Mouse (Mus musculus): ENCODE data around the gene Mmrn1.
"Not testable (repeated sequence)": the region's sequence is repeated elsewhere in the genome, so short reads cannot be mapped to it uniquely, and the experiment has no call there.

Gene Mmrn1

DNA sequence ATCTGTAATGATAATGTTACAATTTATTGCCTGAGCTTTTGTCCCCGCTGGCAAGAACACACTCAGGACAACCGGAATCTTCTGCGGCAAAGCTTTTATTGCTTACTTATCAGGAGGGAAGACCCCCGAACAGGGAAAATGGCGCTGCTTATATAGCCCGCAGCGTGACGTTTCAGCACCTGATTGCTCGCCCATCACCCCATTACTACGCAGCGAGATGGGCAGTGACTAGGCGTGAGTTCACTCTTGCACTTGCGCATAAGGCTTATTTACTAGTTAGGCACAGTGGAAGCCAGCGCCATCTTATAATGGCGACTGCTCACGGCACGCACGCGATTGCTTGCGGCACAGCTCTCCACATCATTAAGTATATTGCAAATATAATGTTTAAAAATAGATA, at the start of gene Mmrn1:
Gene Mmrn1, plus strand, starts transcription at position 301 of the 400 bp plus-strand sequence.
- not testable (repeated sequence) for DNase-seq (ENCODE audit: low spot score)

DNA sequence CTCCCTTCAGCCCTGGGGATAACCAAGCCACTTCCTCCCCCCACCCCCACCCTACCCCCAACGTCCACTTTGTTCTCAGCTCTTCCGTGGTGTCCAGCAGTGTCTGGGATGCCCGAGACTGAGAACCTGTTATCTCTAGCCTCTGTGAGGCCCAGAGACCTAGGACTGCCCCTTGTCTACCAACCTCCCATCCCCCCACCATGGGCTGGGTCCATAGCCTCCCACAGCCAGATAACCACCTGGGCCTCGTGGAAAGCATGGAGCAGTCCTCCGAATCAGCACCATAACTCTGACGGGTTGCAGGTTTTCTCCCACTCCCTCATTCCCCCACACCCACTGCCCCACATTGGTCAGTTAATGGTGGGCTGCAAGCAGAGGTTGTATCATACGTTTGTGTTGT, 44.4 kb upstream of the Mmrn1 start:
- DNase-seq (ENCODE audit: low spot score) = no peak

DNA sequence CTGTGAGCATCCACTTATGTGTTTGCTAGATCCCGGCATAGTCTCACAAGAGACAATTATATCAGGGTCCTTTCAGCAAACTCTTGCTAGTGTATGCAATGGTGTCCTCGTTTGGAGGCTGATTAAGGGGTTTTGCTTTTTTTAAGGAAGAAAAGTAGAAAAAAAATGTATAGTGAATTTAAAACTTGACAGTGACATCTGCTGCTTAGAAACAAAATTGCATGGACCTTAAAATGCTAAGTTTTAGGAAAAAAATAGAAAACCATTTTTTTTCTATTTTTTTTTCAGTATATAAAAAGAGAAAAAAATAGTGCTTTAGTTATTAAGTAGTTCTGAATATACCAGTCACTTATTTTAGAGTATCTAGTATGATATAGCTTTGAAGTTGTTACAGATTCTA, 43.2 kb upstream of the Mmrn1 start:
- DNase-seq (ENCODE audit: low spot score) = no peak

DNA sequence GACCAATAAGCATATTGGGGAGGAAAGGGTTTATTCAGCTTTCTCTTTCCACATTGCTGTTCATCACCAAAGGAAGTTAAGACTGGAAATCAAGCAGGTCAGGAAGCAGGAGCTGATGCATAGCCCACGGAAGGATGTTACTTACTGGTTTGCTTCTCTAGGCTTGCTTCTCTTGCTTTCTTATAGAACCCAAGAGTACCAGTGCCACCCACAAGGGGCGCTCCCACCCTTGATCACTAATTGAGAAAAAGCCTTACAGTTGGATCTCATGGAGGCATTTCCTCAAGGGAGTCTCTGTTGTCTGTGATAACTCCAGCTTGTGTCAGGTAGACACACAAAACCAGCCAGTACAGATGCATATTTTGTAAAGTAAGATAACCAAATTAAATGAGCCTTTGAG, 17.5 kb upstream of the Mmrn1 start:
- DNase-seq (ENCODE audit: low spot score) = no peak

DNA sequence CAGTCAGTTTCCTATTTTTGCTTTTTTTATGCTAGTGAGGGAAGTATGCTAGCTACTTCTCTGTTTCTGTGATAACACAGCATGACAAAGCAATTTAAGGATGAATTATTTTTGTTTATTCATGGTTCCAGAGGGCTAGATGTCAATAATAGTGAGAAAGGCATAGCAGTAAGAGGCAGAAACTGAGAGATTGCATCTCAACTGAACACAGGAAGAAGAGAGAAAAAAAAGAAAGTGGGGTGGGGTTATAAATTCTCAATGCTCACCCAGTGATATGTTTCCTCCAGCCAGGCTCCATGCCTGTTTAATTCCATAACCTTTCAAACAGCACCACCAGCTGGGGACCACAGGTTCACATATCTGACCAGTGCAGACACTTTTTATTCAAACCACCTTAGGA, 6.6 kb downstream of the Mmrn1 start:
- DNase-seq (ENCODE audit: low spot score) = peak; percentile 66

DNA sequence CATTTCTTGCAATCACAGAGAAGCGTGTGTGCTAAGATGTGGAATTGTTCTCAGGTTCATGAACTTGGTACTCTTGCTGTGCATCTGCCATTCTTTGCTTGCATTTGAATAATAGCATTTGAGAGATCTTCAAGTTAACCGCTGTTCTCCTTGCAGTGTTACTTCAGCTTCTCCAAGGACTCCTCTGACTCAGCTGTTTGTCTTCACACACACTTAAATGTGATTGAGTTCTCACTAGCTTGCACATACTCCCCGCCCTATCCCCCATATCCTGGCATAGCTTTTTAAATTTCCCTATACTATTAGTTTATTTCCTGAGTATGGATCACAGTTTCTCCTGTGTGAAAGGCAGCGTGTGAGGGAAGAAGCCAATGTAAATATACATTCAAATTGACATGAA, 10.1 kb downstream of the Mmrn1 start:
- peak; percentile 56 for DNase-seq (ENCODE audit: low spot score)

DNA sequence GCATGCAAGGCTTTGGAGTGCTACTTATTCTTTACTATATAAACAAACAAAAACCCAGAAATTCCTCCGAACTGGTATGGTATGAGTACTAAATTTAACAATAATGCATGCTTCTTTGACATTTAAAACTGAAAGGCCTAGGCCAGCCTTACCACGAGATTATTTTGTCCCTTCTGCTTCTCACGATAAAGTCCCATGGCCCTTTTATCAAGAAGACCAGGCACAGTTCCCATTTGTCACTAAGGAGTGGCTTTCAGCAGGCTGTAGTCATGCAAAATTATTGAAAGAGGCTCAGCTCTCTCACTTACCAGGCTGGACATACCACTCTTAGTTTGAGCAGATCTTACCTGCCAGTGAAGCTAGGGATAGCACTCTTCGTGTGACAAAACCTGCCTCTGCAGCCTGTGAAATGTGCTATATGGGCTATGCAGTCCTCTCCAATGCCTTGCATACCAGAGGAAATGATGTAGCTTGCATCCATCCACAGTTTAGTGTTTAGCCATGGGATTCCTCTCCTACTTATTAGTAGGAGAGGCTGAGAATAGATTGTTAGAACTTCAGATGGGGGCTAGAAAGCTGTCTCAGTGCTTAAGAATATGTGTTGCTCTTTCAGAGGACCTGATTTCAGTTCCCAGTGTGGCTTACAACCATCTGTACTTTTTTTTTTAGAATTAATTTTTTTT, 10.8 kb downstream of the Mmrn1 start:
- peak; percentile 95 for DNase-seq (ENCODE audit: low spot score)

DNA sequence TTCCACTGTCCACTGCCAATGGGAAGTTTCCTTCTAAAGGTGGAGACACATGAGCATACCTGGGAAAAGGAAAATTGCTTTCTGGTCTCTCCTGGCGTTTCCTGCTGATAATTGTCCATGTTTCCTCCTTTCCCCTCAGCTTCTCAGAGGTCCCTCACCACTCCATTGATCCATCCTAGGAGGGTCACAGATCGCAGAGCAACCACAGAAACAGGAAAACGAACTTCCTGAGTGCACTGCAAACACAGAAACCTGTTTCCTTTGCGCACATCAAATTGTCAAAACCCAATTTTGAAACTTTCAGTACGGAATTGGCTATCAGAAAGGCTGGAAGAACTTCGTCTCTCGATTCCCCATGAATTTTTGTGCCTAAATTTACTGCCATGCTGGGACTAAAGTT, 19.4 kb downstream of the Mmrn1 start:
- no peak for DNase-seq (ENCODE audit: low spot score)

DNA sequence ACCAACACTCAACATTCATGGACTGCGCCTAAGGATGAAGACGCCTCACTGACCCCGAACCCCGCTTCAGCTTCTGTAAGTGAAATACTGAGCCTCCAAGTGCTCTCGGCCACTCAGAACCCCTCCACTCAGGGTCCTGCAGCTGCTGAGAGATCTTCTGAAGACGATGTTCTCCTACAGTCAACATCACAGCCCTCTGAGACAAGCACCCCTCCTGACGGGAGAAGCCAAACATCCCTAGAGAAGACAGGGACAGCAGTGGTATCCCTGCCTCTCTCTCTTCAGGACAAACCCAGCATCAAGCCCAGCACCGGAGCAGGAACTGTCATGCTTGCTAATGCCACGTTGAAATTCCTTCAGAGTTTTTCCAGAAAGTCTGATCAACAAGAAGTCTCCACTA, 19.8 kb downstream of the Mmrn1 start:
- no peak for DNase-seq (ENCODE audit: low spot score)

DNA sequence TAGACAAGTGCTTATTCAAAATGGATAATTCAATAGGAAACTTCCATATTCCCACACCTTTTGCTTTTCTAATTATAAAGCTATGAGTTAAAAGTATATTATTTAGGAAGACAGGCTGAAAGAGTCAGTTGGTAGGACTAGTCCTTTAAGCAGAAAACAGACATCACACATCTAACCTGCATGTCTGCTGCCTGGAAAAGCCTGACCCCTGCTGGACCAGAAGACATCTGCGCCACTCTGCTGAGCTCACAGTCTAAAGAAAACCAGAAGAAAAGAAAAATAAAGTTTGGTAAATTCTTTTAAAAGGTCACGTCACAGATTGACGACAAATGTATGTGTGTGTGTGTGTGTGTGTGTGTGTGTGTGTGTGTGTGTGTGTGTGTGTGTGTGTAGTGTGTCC, 25.6 kb downstream of the Mmrn1 start:
- peak; percentile 53 for DNase-seq (ENCODE audit: low spot score)

DNA sequence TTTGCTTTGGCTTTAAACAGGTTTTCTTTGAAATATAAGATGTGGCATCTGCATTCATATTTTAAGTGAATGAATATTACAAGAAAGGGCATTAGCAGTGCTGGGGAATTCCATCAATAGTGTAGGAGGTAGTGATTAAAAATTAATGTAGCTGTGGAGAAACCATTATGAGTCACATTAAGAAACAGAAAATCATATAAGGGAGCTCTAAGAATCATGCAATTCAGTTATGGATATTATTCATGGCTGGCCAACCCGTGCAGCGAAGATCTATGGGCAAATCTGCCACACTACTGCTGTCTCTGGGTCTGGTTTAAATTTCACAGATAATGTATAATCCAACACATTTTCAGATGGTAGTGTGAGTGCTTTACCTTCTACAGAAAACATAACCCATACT, 36.5 kb downstream of the Mmrn1 start:
- no peak for DNase-seq (ENCODE audit: low spot score)

DNA sequence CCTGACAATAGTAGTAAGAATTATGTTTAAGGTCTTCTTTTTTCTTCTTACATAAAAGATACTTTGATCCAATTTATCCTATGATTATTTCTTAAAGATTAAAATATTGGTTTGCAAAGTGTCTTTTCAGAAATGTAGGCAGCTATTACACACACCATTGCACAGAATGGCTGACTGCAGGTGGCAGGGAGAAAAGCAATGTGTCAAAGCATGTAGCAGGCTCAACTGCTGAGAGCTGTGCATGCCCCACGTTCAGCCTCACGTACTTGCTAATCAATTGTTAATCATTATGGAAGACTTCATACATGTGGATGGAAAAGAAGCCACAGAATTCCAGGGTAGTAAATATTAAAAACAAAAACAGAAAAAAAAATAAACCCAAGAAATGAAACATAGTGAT, 37.1 kb downstream of the Mmrn1 start:
- DNase-seq (ENCODE audit: low spot score) = no peak

DNA sequence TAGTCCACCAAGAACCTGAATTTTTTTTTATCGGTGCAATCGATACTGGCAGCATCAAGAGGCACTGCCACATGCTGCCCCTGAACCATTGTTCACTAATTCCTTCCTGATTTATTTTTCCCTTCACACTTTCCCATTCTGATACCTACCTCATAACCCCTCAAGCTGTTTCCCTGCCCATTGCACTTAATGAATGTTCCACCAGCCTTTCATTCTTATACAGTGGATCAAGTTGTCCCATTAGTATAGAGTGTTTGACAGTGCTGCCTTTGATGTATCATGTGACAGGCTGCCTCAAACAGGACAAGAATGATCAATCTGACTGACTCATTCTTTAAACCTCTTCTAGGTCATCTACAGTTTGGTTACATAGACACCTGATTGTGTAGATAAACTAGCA, 37.9 kb downstream of the Mmrn1 start:
- no peak for DNase-seq (ENCODE audit: low spot score)

DNA sequence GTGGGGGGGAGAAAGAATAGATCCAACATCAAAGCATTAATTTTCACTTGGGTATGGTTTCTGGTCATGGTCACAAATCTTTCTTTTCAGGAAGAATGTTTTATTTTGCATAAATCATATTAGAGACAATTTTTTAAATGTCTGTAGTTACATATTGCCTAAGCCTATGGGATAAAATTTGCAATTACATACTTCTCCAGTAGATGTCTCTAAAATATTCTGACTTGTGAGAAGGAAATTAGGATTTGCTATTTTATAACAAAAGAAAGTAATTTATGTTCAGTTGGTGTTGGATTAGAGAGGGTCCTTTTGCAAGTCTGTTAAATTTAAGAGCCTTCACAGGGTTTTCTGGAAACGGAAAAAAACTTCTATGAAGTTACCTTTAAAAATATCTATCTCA, 39.0 kb downstream of the Mmrn1 start:
- no peak for DNase-seq (ENCODE audit: low spot score)

DNA sequence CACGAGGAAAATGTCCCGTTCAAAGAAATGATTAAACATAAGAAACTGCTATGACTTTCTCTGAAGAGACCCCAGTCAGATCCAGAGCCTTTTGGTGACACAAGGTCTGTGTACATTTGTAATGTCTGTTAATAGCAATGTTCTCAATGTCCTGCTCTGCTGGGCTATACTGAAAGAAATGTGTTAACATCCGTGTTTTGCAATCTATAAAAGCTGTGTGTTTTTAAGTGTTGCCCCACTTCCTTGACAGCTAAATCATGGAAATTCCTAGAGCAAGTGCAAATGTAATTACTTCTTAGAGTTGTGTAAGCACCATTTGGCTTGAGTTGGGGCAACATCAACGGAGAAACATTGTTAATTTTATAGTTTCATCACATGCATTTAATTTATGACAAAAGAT, 42.2 kb downstream of the Mmrn1 start:
- no peak for DNase-seq (ENCODE audit: low spot score)

DNA sequence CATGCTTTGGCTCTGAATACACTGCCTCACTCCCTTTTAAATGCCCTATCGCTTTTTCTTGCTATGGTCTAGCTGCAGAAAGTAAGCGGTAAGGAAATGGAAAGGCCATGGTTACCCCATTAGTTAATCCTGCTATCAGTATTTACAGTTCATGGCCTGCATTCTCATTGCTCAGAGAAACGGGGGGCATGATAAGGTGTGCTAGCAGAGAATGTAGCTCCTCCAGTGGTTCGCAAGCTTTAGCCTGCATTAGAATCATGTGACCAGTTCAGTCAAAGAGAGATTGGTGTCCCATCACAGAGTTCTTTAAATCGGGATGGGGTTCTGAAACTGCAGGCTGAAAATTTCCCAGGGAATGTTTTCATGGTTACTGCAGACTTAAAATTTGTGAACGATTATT, 44.6 kb downstream of the Mmrn1 start:
- DNase-seq (ENCODE audit: low spot score) = no peak

DNA sequence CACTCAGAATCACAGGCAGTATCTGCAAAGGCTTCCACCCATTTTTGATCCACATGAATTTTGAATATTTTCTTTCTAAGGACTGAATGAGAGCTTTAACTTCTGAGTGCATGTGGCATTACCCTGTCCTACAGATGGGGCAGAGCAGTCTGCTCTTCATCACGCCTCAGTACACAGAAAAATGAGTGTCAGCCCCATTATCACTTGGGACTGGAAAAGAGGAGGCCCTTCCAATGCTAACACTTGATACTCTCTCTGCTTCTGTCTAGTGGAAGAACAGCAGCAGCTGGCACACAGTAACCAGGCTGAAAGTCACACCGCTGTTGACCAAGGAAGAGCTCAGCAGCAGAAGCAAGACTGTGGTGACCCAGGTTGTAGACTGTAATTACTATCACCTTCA, 46.0 kb downstream of the Mmrn1 start:
- DNase-seq (ENCODE audit: low spot score) = no peak

DNA sequence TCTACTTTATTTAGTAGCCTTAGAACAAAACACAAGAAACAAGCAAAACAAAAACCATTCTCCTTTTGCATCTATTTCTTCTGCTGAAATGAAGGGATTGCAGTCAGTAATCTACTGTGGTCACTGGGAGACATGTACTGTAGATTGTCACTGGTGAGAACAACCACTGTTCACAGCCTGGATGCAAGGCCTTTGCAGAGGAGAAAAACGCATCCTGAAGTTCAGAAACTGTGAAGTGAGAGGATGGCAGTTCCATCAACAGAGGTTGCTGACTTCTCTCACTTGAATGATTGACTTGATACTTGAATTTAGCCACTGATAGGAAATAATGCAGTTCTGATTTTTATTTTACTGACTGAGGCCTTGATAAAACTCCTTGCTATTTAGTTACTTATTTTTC, 53.8 kb downstream of the Mmrn1 start:
- no peak for DNase-seq (ENCODE audit: low spot score)

DNA sequence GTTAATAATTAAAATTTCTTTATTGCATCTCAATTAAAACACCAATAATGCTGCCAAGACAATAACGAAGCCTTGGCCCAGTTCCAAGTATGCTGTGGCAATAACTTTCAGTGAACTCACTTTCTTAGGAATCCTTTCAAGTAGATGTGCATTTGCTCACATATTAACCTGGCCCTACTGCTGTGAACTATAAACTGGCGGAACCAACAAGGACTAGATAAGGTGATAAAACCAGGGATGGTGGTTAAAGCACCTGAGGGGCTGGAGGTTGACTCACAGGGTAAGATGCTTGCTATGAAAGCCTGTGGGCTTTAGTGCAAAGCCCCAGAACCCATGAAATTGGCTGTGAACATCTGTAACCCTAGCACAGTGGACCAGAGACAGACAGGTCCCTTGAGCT, 54.3 kb downstream of the Mmrn1 start:
- no peak for DNase-seq (ENCODE audit: low spot score)

DNA sequence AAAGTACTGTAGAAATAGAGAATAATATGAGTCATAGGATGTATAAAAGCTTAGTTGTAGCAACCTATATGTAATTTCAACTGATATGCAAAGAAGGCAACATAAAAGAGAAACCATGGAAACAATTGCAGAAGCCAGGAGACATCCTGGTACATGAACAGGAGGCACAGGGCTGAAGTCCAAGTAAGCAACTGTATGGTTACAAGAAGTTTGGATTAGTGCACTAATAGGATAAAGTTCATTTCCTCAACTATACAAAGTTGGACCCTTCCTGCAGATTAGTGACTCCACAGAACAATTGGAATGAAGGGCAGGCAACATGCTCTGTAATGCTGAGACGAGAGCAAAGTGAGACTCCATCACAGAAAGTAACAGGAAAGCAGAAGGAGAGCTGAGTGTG, 59.6 kb downstream of the Mmrn1 start:
- no peak for DNase-seq (ENCODE audit: low spot score)

DNA sequence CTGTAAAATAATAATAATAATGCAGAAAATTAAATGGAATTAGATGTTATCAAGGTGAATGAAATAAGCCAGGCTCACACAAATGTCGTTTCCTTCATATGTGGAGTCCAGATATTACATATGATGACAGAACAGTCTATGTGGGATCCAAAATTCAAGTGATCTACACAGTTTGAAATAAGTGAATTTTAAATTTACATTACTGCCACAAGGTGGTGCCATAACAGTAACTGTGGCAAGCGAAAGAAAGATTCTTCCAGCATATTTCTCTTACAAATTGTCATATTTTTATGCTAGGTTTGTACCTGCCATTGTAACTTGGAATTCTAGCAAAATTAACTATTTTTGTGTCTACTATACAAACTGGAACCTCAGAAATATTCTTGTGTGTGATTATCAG, 61.1 kb downstream of the Mmrn1 start:
- DNase-seq (ENCODE audit: low spot score) = peak; percentile 10

DNA sequence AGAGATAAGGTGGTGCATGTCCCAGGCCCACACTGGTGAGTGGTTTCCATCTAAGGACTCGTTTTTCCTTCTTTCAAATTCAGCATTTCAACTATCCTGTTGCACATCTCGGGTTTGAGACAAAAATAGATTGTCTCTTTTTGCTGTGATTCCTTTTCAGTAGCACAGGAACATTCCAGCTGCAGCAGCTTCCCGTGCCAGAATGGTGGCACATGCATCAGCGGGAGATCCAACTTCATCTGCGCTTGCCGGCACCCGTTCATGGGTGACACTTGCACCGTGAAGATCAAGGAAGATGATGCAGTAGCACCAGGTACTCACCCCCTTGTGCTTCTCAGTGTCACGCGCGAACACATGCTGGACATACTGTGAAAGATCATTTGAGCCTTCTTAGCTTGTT, 62.1 kb downstream of the Mmrn1 start:
- no peak for DNase-seq (ENCODE audit: low spot score)

DNA sequence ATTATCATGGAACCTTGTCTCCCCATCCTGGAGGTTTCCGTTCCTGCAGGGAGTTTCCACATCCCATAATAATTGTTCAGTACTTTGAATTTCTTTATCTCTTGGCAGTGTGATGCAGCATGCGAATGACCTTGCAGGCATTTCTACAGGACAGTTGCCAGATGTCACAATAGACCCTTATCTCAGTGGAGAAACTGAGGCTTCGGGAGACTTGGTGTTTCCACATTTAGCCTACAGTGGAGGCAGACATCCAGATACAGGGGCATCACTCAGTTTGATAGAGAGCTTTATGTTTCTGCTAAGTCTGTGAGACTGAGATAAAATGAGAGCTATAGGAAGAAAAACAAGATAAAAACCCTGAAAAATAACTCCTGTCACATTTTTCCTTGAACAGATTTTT, 63.0 kb downstream of the Mmrn1 start:
- no peak for DNase-seq (ENCODE audit: low spot score)

DNA sequence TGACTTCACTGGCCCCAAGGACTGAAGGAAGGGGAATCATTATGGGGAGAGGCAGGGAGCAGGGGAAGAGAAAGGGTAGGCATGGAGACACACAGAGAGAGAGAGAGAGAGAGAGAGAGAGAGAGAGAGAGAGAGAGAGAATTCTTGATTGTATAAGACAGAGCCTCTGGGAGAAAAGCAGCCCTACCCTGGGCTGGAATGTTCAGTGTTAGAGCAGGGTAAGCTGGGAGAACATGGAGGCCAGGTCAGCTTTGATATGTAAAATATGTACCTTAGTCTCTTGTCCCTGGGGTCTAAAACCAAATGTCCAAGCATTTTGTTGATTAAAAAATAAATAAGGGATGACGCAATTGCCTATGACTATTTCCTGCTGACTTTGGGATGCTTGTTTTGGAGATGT, 67.6 kb downstream of the Mmrn1 start:
- no peak for DNase-seq (ENCODE audit: low spot score)
